Mouse (Mus musculus): ENCODE data around the gene Gm5269. TPM values are rescaled to one million over a fixed set of nuclear protein-coding genes. Genes with fewer than 3 reads are reported as not detected.
A peak's percentile ranks its signal among the peaks of the same experiment; 100 is the strongest.

The Gm5269 gene
- total and polyA plus RNA-seq, 2 experiments = not detected

- H3K4me3 ChIP-seq (ENCODE audit: insufficient read depth, low read depth, low read length) = no peak overlapping the region
- no peak for DNase-seq (ENCODE audit: extremely low read depth, low read depth, low spot score)
- H3K9ac ChIP-seq (ENCODE audit: low read depth, low read length) = no peak overlapping the region
- no peak overlapping the region for H3K27ac ChIP-seq (replicated peaks; ENCODE audit: insufficient read depth, low read depth, low read length)
- peaks cover 3% of the 10 kb centered on the region; the same call in 1 of the 2 replicates for H3K4me1 ChIP-seq (ENCODE audit: control insufficient read depth, insufficient read depth, low read length)
- WGBS = 91% methylated on average over 6 of the region's 6 CpGs
- no peaks in the 10 kb centered on the region for H3K79me2 ChIP-seq (ENCODE audit: control insufficient read depth, insufficient read depth, low read length)
- H3K27me3 ChIP-seq (ENCODE audit: control insufficient read depth, insufficient read depth, low read length) = no peaks in the 10 kb centered on the region
- H3K36me3 ChIP-seq (ENCODE audit: control insufficient read depth, insufficient read depth, low read length) = no peaks in the 10 kb centered on the region
- no peak for TF ChIP-seq POLR2A (IDR thresholded peaks at IDR 0.05; ENCODE audit: extremely low read depth, insufficient read depth, low read length)
- TF ChIP-seq CTCF (IDR thresholded peaks at IDR 0.05; ENCODE audit: low read depth, low read length) = no peak
Measured at GRCm38 (mm10) chr1:45894168-45894912, 4.3 kb upstream of the Gm5269 start.

- no peaks in the 10 kb centered on the region for H3K27me3 ChIP-seq (ENCODE audit: control insufficient read depth, insufficient read depth, low read length)
- WGBS = 77% methylated on average over 2 of the region's 2 CpGs
- TF ChIP-seq CTCF (IDR thresholded peaks at IDR 0.05; ENCODE audit: low read depth, low read length) (no peak), POLR2A (IDR thresholded peaks at IDR 0.05; ENCODE audit: extremely low read depth, insufficient read depth, low read length) (no peak)
Measured at GRCm38 (mm10) chr1:45891986-45892385, 1.9 kb upstream of the Gm5269 start.

GRCm38 (mm10) chr1:45886800-45887199 is 3.3 kb downstream of the Gm5269 start:
- DNase-seq (ENCODE audit: extremely low read depth, low read depth, low spot score) = no peak
- Histone ChIP-seq H3K27me3 (ENCODE audit: control insufficient read depth, insufficient read depth, low read length) (no peaks in the 10 kb centered on the region), H3K9ac (ENCODE audit: low read depth, low read length) (no peak overlapping the region), H3K79me2 (ENCODE audit: control insufficient read depth, insufficient read depth, low read length) (no peaks in the 10 kb centered on the region), H3K36me3 (ENCODE audit: control insufficient read depth, insufficient read depth, low read length) (no peaks in the 10 kb centered on the region), H3K27ac (replicated peaks; ENCODE audit: insufficient read depth, low read depth, low read length) (no peak overlapping the region), H3K4me3 (ENCODE audit: insufficient read depth, low read depth, low read length) (no peak overlapping the region), H3K4me1 (ENCODE audit: control insufficient read depth, insufficient read depth, low read length) (no peaks in the 10 kb centered on the region)
- TF ChIP-seq CTCF (IDR thresholded peaks at IDR 0.05; ENCODE audit: low read depth, low read length) (no peak), POLR2A (IDR thresholded peaks at IDR 0.05; ENCODE audit: extremely low read depth, insufficient read depth, low read length) (no peak)
- WGBS = 91% methylated on average over 9 of the region's 9 CpGs

More at GRCm38 (mm10) chr1:45891986-45892385, 1.9 kb upstream of the Gm5269 start:
- no peaks in the 10 kb centered on the region for H3K36me3 ChIP-seq (ENCODE audit: control insufficient read depth, insufficient read depth, low read length)
- no peak overlapping the region for H3K9ac ChIP-seq (ENCODE audit: low read depth, low read length)
- H3K4me3 ChIP-seq (ENCODE audit: insufficient read depth, low read depth, low read length) = no peak overlapping the region
- H3K27ac ChIP-seq (replicated peaks; ENCODE audit: insufficient read depth, low read depth, low read length) = no peak overlapping the region
- H3K4me1 ChIP-seq (ENCODE audit: control insufficient read depth, insufficient read depth, low read length) = no peaks in the 10 kb centered on the region
- no peaks in the 10 kb centered on the region for H3K79me2 ChIP-seq (ENCODE audit: control insufficient read depth, insufficient read depth, low read length)
- DNase-seq (ENCODE audit: extremely low read depth, low read depth, low spot score) = no peak

GRCm38 (mm10) chr1:45883378-45883777 is 6.7 kb downstream of the Gm5269 start:
- Histone ChIP-seq H3K4me3 (ENCODE audit: insufficient read depth, low read depth, low read length) (no peak overlapping the region), H3K9ac (ENCODE audit: low read depth, low read length) (no peak overlapping the region)
- no peak for TF ChIP-seq POLR2A (IDR thresholded peaks at IDR 0.05; ENCODE audit: extremely low read depth, insufficient read depth, low read length)
- no peak for TF ChIP-seq CTCF (IDR thresholded peaks at IDR 0.05; ENCODE audit: low read depth, low read length)

GRCm38 (mm10) chr1:45882076-45882475 is 8.0 kb downstream of the Gm5269 start:
- no peak for TF ChIP-seq CTCF (IDR thresholded peaks at IDR 0.05; ENCODE audit: low read depth, low read length)
- no peak for TF ChIP-seq POLR2A (IDR thresholded peaks at IDR 0.05; ENCODE audit: extremely low read depth, insufficient read depth, low read length)
- 77% methylated on average over 6 of the region's 6 CpGs for WGBS
- H3K9ac ChIP-seq (ENCODE audit: low read depth, low read length) = no peak overlapping the region

More at GRCm38 (mm10) chr1:45883378-45883777, 6.7 kb downstream of the Gm5269 start:
- Histone ChIP-seq H3K79me2 (ENCODE audit: control insufficient read depth, insufficient read depth, low read length) (no peaks in the 10 kb centered on the region), H3K4me1 (ENCODE audit: control insufficient read depth, insufficient read depth, low read length) (no peaks in the 10 kb centered on the region), H3K27me3 (ENCODE audit: control insufficient read depth, insufficient read depth, low read length) (no peaks in the 10 kb centered on the region), H3K27ac (replicated peaks; ENCODE audit: insufficient read depth, low read depth, low read length) (no peak overlapping the region), H3K36me3 (ENCODE audit: control insufficient read depth, insufficient read depth, low read length) (no peaks in the 10 kb centered on the region)
- DNase-seq (ENCODE audit: extremely low read depth, low read depth, low spot score) = no peak

GRCm38 (mm10) chr1:45881228-45881832 is 8.7 kb downstream of the Gm5269 start:
- Histone ChIP-seq H3K4me1 (ENCODE audit: control insufficient read depth, insufficient read depth, low read length) (peaks cover 2% of the 10 kb centered on the region; the same call in 1 of the 2 replicates), H3K79me2 (ENCODE audit: control insufficient read depth, insufficient read depth, low read length) (no peaks in the 10 kb centered on the region), H3K9ac (ENCODE audit: low read depth, low read length) (no peak overlapping the region), H3K27me3 (ENCODE audit: control insufficient read depth, insufficient read depth, low read length) (no peaks in the 10 kb centered on the region), H3K4me3 (ENCODE audit: insufficient read depth, low read depth, low read length) (no peak overlapping the region), H3K27ac (replicated peaks; ENCODE audit: insufficient read depth, low read depth, low read length) (no peak overlapping the region), H3K36me3 (ENCODE audit: control insufficient read depth, insufficient read depth, low read length) (no peaks in the 10 kb centered on the region)
- TF ChIP-seq CTCF (IDR thresholded peaks at IDR 0.05; ENCODE audit: low read depth, low read length) (no peak), POLR2A (IDR thresholded peaks at IDR 0.05; ENCODE audit: extremely low read depth, insufficient read depth, low read length) (no peak)
- WGBS = 78% methylated on average over 3 of the region's 3 CpGs
- DNase-seq (ENCODE audit: extremely low read depth, low read depth, low spot score) = peak; percentile 57

More at GRCm38 (mm10) chr1:45882076-45882475, 8.0 kb downstream of the Gm5269 start:
- H3K36me3 ChIP-seq (ENCODE audit: control insufficient read depth, insufficient read depth, low read length) = no peaks in the 10 kb centered on the region
- H3K27me3 ChIP-seq (ENCODE audit: control insufficient read depth, insufficient read depth, low read length) = no peaks in the 10 kb centered on the region
- peak overlapping the region; percentile 47; the same call in 1 of the 2 replicates for H3K27ac ChIP-seq (replicated peaks; ENCODE audit: insufficient read depth, low read depth, low read length)
- DNase-seq (ENCODE audit: extremely low read depth, low read depth, low spot score) = no peak
- H3K4me3 ChIP-seq (ENCODE audit: insufficient read depth, low read depth, low read length) = no peak overlapping the region
- no peaks in the 10 kb centered on the region for H3K79me2 ChIP-seq (ENCODE audit: control insufficient read depth, insufficient read depth, low read length)
- H3K4me1 ChIP-seq (ENCODE audit: control insufficient read depth, insufficient read depth, low read length) = no peaks in the 10 kb centered on the region

Data from liver, adult 2 months (tissue).